ENCODE assay signal across 8 mouse cellular contexts in the genomic region with DNA sequence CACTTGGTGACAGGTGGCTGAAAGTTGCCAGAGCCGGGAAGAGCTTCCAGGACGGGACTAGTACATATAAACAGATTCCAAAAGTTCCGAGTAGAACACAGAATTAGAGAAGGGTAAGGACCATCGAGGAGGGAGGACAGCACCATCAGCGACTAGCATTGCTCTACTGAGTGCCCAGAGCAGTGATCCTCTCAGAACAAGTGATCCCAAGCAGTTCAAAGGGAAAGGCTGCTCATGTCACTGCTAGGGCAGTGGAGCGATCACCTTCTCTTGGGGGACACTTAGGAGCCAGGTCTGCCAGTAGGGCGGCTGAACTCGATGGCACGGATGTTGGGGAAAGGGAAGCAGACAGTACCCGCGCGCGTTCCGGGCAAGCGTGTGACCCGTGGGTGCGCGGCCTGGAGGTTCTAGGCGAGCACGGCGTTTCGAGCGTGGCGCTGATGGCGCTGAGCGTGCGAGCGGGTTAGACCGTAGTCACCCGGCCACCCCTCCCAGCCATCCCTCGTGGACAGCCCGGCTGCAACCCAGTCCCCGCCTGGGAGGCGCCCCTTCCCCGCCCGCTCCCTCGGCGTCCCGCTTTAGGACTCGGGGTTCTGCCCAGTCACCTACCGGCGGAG. TPM values are rescaled to one million over a fixed set of nuclear protein-coding genes. Genes with fewer than 3 reads are reported as not detected.
DNase-seq lines count a peak whose midpoint lies in the region; ATAC-seq and TF ChIP-seq lines count a peak whose summit lies in the region.

No protein-coding gene starts in this region.

- TF ChIP-seq CTCF in kidney, postnatal 0 days (IDR thresholded peaks at IDR 0.05; ENCODE audit: low read depth), result 0 out of 2 replicates have a peak, but pooled peaks have one; percentile 2
- TF ChIP-seq CTCF in cortical plate, adult 2 months (IDR thresholded peaks at IDR 0.05; ENCODE audit: extremely low read depth, insufficient read depth, low read length), result no peak

- H3K9ac ChIP-seq in kidney, postnatal 0 days (ENCODE audit: low read depth, low read length), result peak overlapping the region; percentile 73
- peak overlapping the region; percentile 70 for H3K9ac ChIP-seq in intestine, embryonic 14.5 days (ENCODE audit: low read length)

- peak overlapping the region; percentile 92 for H3K27ac ChIP-seq in kidney, postnatal 0 days
- peak overlapping the region; percentile 14; the same call in 1 of the 2 replicates for H3K27ac ChIP-seq in cortical plate, adult 2 months (ENCODE audit: insufficient read depth, low read length)
- peak overlapping the region; percentile 81 for H3K27ac ChIP-seq in intestine, embryonic 14.5 days (ENCODE audit: low read depth)

- peak overlapping the region; percentile 90 for H3K4me2 ChIP-seq in kidney, postnatal 0 days (ENCODE audit: low read length)
- peak overlapping the region; percentile 81 for H3K4me2 ChIP-seq in intestine, embryonic 14.5 days (ENCODE audit: low read length)
- H3K4me2 ChIP-seq in myocyte (ENCODE audit: low read depth), result peak overlapping the region; percentile 98

- DNase-seq in kidney, postnatal 0 days (ENCODE audit: low spot score), result peak; percentile 61
- DNase-seq in kidney, postnatal 10 days, result no peak
- DNase-seq in intestine, embryonic 14.5 days (ENCODE audit: low spot score), result no peak
- DNase-seq in adrenal gland, adult (ENCODE audit: inconsistent age in 2 of 2, low spot score in 1 of 2), result no peak
- no peak for DNase-seq in layer of hippocampus, adult 18-20 months (ENCODE audit: low spot score in 2 of 2)
- no peak for DNase-seq in left cerebral cortex, adult 9 months (ENCODE audit: low spot score in 2 of 2)

- H3K79me2 ChIP-seq in myocyte (ENCODE audit: control insufficient read depth, insufficient read depth), result peaks cover 53% of the 10 kb centered on the region

- no peaks in the 10 kb centered on the region for H3K36me3 ChIP-seq in kidney, postnatal 0 days (ENCODE audit: insufficient read depth, low read length)
- no peaks in the 10 kb centered on the region for H3K36me3 ChIP-seq in intestine, embryonic 14.5 days (ENCODE audit: control insufficient read depth, insufficient read depth, low read length)
- H3K36me3 ChIP-seq in myocyte (ENCODE audit: control insufficient read depth, insufficient read depth), result no peaks in the 10 kb centered on the region

- peak overlapping the region; percentile 40 for H3ac ChIP-seq in myocyte (ENCODE audit: control insufficient read depth, insufficient read length)

- ATAC-seq in kidney, postnatal 0 days (replicated peaks; ENCODE audit: low FRiP score, low read depth), result peak; percentile 2
- ATAC-seq in intestine, embryonic 14.5 days (replicated peaks; ENCODE audit: low FRiP score, low TSS enrichment, low read depth), result peak; percentile 67

- no peak for TF ChIP-seq POLR2A in cortical plate, adult 2 months (IDR thresholded peaks at IDR 0.05; ENCODE audit: extremely low read depth, insufficient read depth, low read length)
- TF ChIP-seq POLR2A in myocyte (IDR thresholded peaks at IDR 0.05; ENCODE audit: insufficient read length, low read depth), result no peak

- 2% methylated on average over 40 of the region's 42 CpGs for WGBS in kidney, postnatal 0 days
- under 1% methylated on average over 42 of the region's 42 CpGs for WGBS in intestine, embryonic 14.5 days

- H3K4me1 ChIP-seq in kidney, postnatal 0 days (replicated peaks; ENCODE audit: insufficient read depth, low read length), result peaks cover 29% of the 10 kb centered on the region
- peaks cover 5% of the 10 kb centered on the region; the same call in 1 of the 2 replicates for H3K4me1 ChIP-seq in cortical plate, adult 2 months (ENCODE audit: control insufficient read depth, insufficient read depth, low read length)
- H3K4me1 ChIP-seq in intestine, embryonic 14.5 days (replicated peaks; ENCODE audit: control insufficient read depth, insufficient read depth, low read length), result peaks cover 42% of the 10 kb centered on the region

- no peaks in the 10 kb centered on the region for H3K27me3 ChIP-seq in kidney, postnatal 0 days (ENCODE audit: insufficient read depth, low read length)
- no peaks in the 10 kb centered on the region for H3K27me3 ChIP-seq in intestine, embryonic 14.5 days (replicated peaks; ENCODE audit: control insufficient read depth, insufficient read depth, low read length)
- no peaks in the 10 kb centered on the region for H3K27me3 ChIP-seq in myocyte (ENCODE audit: control insufficient read depth, insufficient read depth, insufficient read length)

- no peaks in the 10 kb centered on the region for H3K9me3 ChIP-seq in kidney, postnatal 0 days (replicated peaks; ENCODE audit: low read length)
- no peaks in the 10 kb centered on the region for H3K9me3 ChIP-seq in intestine, embryonic 14.5 days (ENCODE audit: control insufficient read depth, low read length)

- H3K4me3 ChIP-seq in kidney, postnatal 0 days (replicated peaks; ENCODE audit: low read depth, low read length), result peak overlapping the region; percentile 68
- peak overlapping the region; percentile 93 for H3K4me3 ChIP-seq in cortical plate, adult 2 months (ENCODE audit: insufficient read depth, low read length)
- H3K4me3 ChIP-seq in intestine, embryonic 14.5 days (ENCODE audit: low read depth, low read length), result peak overlapping the region; percentile 70
- peak overlapping the region; percentile 80 for H3K4me3 ChIP-seq in myocyte

TF ChIP-seq in myocyte, 11 proteins besides CTCF, POLR2A, EP300 and RAD21:
- no peak for TF ChIP-seq MYOG (IDR thresholded peaks at IDR 0.05; ENCODE audit: control insufficient read depth in 1 of 3, insufficient read depth in 1 of 3, insufficient read length in 2 of 3, low read depth in 2 of 3)
- TF ChIP-seq CEBPB (IDR thresholded peaks at IDR 0.05; ENCODE audit: insufficient read depth, poor library complexity, severe bottlenecking), result no peak
- no peak for TF ChIP-seq SRF (IDR thresholded peaks at IDR 0.05; ENCODE audit: control insufficient read depth, insufficient read length, low read depth)
- TF ChIP-seq MYOD1 (IDR thresholded peaks at IDR 0.05; ENCODE audit: control insufficient read depth in 1 of 3, insufficient read length in 2 of 3, low read depth in 2 of 3), result no peak
- no peak for TF ChIP-seq TCF12 (IDR thresholded peaks at IDR 0.05; ENCODE audit: insufficient read depth, poor library complexity, severe bottlenecking)
- TF ChIP-seq USF1 (IDR thresholded peaks at IDR 0.05; ENCODE audit: low read depth), result no peak
- no peak for TF ChIP-seq E2F4 (IDR thresholded peaks at IDR 0.05; ENCODE audit: insufficient read depth)
- no peak for TF ChIP-seq POLR2AphosphoS2 (IDR thresholded peaks at IDR 0.05; ENCODE audit: insufficient read length, low read depth)
- no peak for TF ChIP-seq REST (IDR thresholded peaks at IDR 0.05; ENCODE audit: insufficient read depth, insufficient read length)

RNA-seq across cellular contexts. Expression of gene Map3k14, which starts 0.4 kb away (rescaled TPM):
- 3.2 and 3.8 TPM in 2 replicates for polyA plus RNA-seq in kidney, postnatal 0 days (2015; fragmentation: Nextera tagmentation; extraction: Ambion mirVana)
- 2.8 and 3.4 TPM in 2 replicates for polyA plus RNA-seq in cortical plate, adult 2 months (2012; rRNA removed)
- 3.7 and 3.9 TPM in 2 replicates for polyA plus RNA-seq in intestine, embryonic 14.5 days (2014; fragmentation: Nextera tagmentation; extraction: Ambion mirVana)
- 12.9 TPM for polyA plus RNA-seq in myocyte (2012; fragmentation: generic; extraction: Trizol)
- total RNA-seq in layer of hippocampus, adult 18-20 months (2021), result 1 to 10 TPM; 4.5 to 4.7 TPM

RNA-seq across cellular contexts. Expression of gene Spata32, which starts 48.6 kb away (rescaled TPM):
- not detected in 2 replicates for polyA plus RNA-seq in kidney, postnatal 0 days (2015; fragmentation: Nextera tagmentation; extraction: Ambion mirVana)
- 2.5 and 2.9 TPM in 2 replicates for polyA plus RNA-seq in cortical plate, adult 2 months (2012; rRNA removed)
- not detected in 2 replicates for polyA plus RNA-seq in intestine, embryonic 14.5 days (2014; fragmentation: Nextera tagmentation; extraction: Ambion mirVana)
- 0.04 TPM for polyA plus RNA-seq in myocyte (2012; fragmentation: generic; extraction: Trizol)
- total RNA-seq in layer of hippocampus, adult 18-20 months (2021), result 1 to 10 TPM in 1 of 2 experiments, under 1 TPM in 1; 0.99 to 1.6 TPM

RNA-seq across cellular contexts. Expression of gene 1700023F06Rik, which starts 58.5 kb away (rescaled TPM):
- polyA plus RNA-seq in kidney, postnatal 0 days (2015; fragmentation: Nextera tagmentation; extraction: Ambion mirVana), result 0.37 and 0.47 TPM in 2 replicates
- polyA plus RNA-seq in cortical plate, adult 2 months (2012; rRNA removed), result 4.2 and 6.4 TPM in 2 replicates
- 1.3 and 1.4 TPM in 2 replicates for polyA plus RNA-seq in intestine, embryonic 14.5 days (2014; fragmentation: Nextera tagmentation; extraction: Ambion mirVana)
- polyA plus RNA-seq in myocyte (2012; fragmentation: generic; extraction: Trizol), result not detected
- total RNA-seq in layer of hippocampus, adult 18-20 months (2021), result 1 to 10 TPM; 1.6 to 2.2 TPM

Comparison
In these comparisons a context has a peak if more than half of its experiments do, and no peak if none do; other contexts are left out.
1. H3K27ac ChIP-seq: peak in every context shown above with its lines; median percentile 92 in kidney, postnatal 0 days; 81 in intestine, embryonic 14.5 days; 14 in cortical plate, adult 2 months.